ENCODE assay signal across 13 mouse cellular contexts in genomic region chr2:105326067-105326466, GRCm38 (mm10).
"Had no signal": no experiment of that assay in that cellular context is flagged by ENCODE, and none has a peak within 500 bp of the region (broad histone marks: within the 10 kb centered on the region; RNA-seq: fewer than 3 reads in every experiment).

No protein-coding gene starts in this region.

- H3K4me3 ChIP-seq: left cerebral cortex, adult 2 months; limb, embryonic 15.5 days; liver, embryonic 13.5 days; megakaryocyte, embryonic 14.5 days; midbrain, embryonic 12.5 days; stomach, embryonic 15.5 days had no signal

- ATAC-seq: liver, postnatal 0 days had no signal

- H3K27me3 ChIP-seq: limb, embryonic 15.5 days; liver, embryonic 13.5 days; stomach, embryonic 15.5 days had no signal

- H3K4me2 ChIP-seq: limb, embryonic 15.5 days; liver, embryonic 13.5 days; midbrain, embryonic 12.5 days; stomach, embryonic 15.5 days had no signal

- H3K9ac ChIP-seq: limb, embryonic 15.5 days; liver, embryonic 13.5 days; liver, postnatal 0 days; midbrain, embryonic 12.5 days; stomach, embryonic 15.5 days had no signal

- H3K9me3 ChIP-seq: limb, embryonic 15.5 days; liver, embryonic 13.5 days; midbrain, embryonic 12.5 days; stomach, embryonic 15.5 days had no signal

- H3K4me1 ChIP-seq: limb, embryonic 15.5 days; liver, embryonic 13.5 days; megakaryocyte, embryonic 14.5 days; midbrain, embryonic 12.5 days; stomach, embryonic 15.5 days had no signal

- H3K36me3 ChIP-seq: limb, embryonic 15.5 days; liver, embryonic 13.5 days; midbrain, embryonic 12.5 days; stomach, embryonic 15.5 days had no signal

- DNase-seq: kidney, adult 9 months; kidney, postnatal 10 days; kidney, postnatal 4 days; liver, embryonic 13.5 days; liver, postnatal 0 days; lung, postnatal 4 days; right cerebral cortex, postnatal 14 days; thymus, postnatal 4 days had no signal

- H3K27ac ChIP-seq: left cerebral cortex, adult 2 months; limb, embryonic 15.5 days; liver, embryonic 13.5 days; midbrain, embryonic 12.5 days; stomach, embryonic 15.5 days had no signal
